Mouse (Mus musculus): ENCODE results near the gene Orm2.

The Orm2 gene

DNA sequence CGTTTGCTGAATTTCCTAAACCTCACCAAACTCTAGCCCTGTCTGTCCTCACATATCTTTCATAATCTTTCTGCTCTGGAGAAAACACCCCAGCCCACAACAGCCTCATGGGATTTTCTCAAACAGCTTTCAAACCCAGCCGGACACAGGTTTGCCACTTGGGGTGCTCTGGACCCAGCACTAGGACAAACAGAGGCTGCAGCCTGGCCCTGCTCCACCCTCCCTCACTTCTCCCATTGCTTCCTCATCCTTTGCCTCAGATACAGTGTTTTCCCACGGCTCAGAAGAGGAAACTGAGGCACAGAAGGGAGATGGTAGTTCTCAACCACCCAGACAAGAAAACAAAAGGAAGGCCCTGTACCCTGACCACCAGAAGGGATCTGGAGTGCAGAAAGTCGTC is 43.4 kb downstream of the Orm2 start:
- DNase-seq (ENCODE audit: extremely low spot score), result no peak

DNA sequence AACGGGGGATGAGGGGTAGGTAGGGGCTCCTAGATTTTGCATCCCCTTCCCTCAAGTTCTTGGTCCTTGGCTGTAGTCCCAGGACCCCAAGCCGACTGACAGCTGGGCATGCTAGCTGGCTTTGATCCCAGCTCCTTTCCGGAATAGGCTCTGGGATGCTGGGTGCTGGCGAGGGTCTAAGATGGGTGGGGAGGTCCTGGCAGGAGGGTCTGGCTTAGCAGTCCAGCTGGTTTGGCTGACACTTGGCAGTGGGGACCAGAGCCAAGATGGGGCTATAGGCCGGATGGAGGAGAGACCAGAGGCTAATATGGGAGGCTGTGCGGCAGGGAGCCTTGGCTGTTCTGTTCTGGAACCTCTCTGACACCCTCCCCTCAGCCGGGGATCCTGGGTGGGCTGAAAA is 46.0 kb downstream of the Orm2 start:
- DNase-seq (ENCODE audit: extremely low spot score), result no peak

GRCm38 (mm10) chr4:63408649-63409048 is 46.4 kb downstream of the Orm2 start:
- peak; percentile 74 for DNase-seq (ENCODE audit: extremely low spot score)

DNA sequence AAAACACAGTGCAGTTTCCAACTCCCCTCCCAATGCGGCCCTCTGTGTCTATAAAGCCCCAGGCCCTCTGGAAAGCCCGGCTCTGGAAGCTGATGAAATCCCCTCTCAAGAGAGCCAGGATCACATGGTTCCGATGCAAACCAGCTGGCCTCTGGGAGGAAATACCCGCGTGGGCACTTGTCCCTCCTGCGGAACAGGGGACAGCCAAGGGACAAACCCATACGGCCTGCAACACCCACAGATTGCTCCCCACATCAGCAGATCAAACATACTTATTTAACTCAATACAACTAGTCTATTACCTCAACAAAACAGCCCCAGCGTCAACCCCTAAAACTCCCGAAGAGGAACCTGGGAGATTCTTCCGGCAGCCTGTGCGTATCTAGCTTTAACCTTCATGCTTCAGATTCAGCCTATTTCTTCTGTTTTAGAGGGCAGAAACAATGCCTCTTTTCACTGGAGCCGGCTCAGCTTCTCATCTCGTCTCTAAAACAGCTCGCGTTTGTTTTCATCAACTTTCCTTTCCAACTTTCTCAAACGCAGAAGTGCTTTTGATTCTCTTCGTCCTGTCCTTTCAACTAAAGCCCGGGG is 47.2 kb downstream of the Orm2 start:
- DNase-seq (ENCODE audit: extremely low spot score), result no peak

GRCm38 (mm10) chr4:63409908-63410582 is 47.8 kb downstream of the Orm2 start:
- peak; percentile 81 for DNase-seq (ENCODE audit: extremely low spot score)

DNA sequence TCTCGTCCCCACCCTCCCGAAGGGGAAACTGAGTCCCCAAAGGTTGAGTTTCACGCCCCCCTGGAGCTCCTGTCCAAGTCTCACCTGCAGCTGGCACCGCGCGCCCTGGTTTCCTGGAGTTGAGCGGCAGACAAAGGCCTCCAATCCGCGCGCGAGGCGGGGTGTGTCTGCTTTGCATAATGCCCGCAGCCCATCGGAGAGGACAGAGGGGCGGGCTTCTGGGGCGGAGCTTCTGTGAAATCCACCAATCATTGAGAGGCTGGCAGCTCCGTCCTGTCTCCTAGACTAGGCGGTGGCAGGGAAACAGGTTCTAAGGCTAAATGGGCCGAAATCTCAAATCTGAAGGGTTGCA is 48.3 kb downstream of the Orm2 start:
- peak; percentile 93 for DNase-seq (ENCODE audit: extremely low spot score)

DNA sequence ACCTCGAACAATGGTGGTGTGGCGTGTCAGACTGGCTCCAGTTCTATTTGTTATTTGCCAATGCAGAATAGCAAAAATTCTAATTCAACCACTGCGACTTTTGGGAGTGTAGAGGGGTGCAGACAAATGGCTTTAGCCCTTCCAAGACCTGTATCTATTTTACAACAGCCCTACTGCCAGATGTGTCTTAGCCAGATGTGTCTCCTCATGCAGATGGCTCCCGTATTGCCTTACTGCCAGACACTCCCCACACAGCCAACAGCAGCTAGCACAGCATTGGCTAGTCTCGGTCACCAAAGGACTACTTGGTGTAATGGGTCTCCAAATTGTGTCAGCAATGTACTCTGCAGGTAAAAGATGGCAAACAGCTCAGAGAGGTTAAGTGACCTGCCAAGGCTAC is 49.0 kb downstream of the Orm2 start:
- DNase-seq (ENCODE audit: extremely low spot score), result no peak

DNA sequence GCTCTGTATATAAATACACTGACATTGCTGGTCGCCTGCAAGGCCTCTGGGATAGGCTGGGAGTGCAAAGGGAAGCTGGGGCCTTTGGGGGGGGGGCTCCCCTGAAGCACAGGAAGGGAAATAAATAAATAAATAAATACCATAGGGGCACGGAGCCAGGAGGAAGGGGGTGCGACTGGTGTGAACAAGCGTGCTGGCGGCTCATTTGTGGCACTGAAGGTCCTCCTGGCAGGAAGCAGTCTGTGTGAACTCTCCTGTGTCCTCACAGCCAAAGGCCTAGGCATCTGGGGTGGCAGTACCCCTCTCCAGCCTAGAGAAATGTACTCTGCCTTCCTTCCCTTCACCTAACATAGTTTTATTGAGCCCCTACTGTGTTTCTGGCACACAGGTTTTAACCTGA is 52.7 kb downstream of the Orm2 start:
- no peak for DNase-seq (ENCODE audit: extremely low spot score)
